Mouse (Mus musculus) urinary bladder, postnatal 25 days (tissue): ENCODE results near the gene Fam192a.

ENCODE experiments used
- DNase-seq: peaks from one replicate; pipeline ENCODE4 v3.0.0; 2022; ENCODE audit warnings: low spot score

Fam192a gene

DNA sequence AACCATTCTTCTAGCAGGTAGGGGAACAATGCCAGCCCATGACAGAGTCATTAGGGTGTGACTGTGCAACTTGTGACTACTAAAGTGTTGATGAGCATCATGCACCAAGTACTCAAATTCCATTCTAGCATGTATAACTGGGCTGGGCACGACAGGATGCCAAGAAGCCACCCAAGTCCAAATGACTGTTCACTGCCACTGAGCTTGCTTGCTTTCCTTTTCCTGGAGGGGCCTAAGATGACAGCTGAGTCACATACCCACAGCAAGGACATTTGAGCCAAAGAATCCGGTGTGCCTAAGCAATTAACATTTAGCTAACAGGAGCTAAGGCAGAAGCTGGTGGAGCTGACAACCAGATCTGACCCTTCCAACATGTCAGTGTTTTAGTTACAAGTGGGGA lies 29.9 kb downstream of the Fam192a start:
- DNase-seq = no peak

DNA sequence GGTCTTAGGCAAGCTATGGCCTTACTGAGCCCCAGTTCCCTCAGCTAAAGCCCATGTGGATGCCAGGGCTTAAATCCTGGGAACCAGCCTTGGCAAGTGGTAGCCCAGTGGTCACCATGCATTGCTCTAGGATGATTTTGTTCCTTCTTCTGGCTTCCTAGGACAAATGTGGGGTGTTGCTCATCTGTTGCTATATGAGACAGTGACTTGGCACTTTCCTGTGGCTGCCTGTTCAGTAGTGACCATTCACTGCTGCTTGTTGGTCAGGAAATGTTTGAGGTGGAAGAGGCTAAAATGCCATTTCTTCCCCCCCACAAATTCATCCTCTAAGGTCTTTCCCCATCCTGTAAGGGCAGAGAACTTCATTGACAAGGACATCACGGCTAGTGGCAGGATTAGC lies 32.4 kb downstream of the Fam192a start:
- no peak for DNase-seq

DNA sequence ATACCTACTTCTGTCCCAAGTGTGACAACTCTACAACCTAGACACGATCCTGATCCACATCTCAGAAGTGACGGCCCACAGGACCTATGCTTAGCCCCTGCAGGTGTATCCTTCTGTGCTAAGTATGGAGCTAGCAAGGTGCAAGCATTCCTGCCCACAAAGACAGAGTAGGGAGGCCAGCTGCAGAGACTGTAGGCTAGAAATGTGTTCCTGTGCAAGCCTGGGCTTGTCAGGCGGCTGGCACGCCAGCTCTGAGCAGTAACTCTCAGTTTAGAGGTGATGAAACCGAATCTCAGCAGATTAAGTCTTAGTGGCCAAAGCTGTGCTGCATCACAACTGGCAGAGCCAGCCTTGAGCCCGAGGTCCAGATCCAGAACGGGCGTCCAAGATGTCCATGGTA lies 33.7 kb downstream of the Fam192a start:
- DNase-seq = no peak

- DNase-seq = no peak
Observed at GRCm38 (mm10) chr8:94567159-94567849, 34.5 kb downstream of the Fam192a start.

GRCm38 (mm10) chr8:94566446-94567158 lies 35.2 kb downstream of the Fam192a start:
- no peak for DNase-seq

DNA sequence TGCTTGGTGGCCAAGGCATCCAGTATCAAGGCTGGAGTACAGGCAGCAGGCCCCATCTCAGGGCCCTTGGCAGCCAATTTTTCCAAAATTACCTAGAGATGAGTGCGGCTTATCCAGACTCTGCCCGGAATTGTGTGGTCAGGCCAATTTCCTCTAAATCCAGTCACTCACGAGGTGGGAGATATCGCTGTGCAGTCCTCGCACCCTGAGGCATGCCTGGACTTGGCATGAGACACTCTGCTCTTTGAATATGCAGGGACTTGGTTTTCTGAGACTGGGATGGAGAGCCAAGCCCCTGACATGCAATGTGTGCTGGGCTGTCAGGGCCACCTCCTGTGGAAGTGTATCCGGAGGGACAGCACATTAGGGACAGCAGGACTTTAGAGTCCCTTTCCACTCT lies 35.8 kb downstream of the Fam192a start:
- DNase-seq = no peak

DNA sequence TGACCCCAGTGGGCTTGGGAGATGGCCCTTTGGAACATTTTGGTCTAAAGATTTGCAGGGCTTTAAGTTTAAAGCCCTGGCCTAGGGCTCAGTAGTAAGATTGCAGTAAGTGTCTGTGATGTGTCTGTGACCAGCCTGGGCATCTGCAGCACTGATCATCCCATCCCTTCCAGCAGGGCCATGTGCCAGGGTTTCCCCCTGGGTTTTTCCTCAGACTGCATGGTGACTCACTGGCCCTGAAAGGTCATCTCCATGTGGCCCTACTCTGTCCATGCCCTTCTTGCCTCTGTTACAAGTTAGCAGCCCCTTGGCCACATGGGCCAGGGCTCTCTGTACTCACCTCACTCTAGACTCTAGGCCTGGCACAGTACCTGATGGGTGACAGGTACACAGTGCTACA lies 37.4 kb downstream of the Fam192a start:
- no peak for DNase-seq

DNA sequence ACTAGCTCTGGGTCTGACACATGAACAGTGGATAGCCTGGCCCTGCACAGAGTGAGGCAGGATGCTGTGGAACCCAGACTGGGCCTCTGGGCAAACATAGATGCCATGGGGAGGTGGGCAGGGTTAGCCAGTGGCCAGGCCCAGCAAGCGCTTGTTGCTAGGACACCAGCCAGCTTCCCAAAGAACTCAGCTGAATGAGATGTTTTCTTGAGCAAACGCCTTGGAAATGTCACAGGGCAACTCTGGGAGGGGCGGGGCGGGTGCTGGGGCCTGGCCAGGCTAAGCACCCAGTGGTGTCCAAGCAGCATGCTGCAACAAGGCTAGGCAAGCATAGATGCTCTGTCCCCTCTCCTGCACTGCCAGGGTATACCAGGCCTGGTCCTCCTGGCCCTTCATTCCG lies 40.5 kb downstream of the Fam192a start:
- no peak for DNase-seq

DNA sequence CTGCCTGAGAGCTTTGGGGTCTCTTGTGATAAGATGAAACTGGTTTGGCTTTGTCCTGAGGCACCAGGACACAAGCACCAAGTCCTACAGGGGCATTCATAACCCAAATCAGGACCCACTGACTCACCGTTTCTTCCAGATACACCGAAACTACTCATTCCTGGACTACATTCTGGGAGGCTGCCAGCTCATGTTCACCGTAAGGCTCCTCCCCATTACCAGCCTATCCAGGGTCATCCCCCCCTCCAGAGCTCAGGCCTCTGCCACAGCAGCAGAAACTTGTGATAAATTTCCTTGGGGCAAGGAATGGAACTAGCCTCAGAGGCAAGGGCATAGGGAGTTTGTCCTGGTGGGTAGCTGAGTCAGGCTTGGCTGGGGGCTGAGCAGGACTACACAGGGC lies 44.5 kb downstream of the Fam192a start:
- DNase-seq = no peak

GRCm38 (mm10) chr8:94552696-94553095 lies 49.1 kb downstream of the Fam192a start:
- no peak for DNase-seq

DNA sequence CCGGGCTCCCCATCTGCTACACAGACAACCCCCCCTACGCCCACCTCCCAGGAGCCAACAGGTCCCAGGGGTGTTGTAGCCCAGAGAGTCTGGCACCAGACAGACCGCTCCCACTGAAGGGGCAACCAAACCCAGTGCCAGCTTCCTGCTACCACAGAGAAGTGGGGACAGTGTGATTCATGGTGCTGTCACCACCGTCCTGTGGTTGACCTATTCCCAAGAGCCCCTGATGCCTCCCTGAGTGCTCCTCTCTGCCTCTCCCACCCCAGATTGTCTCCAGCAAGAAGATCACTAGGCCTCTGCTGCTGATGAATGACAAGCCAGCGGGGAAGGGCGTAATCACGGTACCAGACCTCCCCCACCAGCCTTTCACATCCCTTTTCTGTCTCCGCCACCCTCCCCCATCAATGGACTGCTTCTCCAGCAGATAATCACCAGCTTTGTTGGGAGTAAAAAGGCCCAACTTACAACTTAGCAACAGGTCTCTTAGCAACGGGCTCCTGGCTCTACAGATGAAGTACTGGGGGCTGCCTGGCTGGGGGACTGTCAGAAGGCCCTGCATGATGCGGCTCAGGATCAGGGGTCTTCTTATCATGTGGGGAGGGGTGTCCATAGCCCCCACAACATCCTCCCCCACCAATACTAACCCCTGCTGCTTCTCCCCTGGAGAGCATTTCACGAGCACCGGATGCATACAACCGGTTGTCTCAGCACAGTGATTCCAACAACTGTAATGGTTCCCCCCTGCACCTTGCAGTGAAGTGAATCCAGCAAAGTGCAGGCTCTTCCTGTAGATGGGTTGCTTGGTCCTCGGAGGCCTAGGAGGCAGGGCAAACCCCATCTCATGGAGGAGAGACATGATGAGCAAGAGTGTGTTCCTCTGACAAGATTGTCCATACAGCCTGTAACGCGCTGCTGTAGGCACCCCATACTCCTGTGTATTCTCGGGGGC lies 50.0 kb downstream of the Fam192a start:
- DNase-seq = no peak

DNA sequence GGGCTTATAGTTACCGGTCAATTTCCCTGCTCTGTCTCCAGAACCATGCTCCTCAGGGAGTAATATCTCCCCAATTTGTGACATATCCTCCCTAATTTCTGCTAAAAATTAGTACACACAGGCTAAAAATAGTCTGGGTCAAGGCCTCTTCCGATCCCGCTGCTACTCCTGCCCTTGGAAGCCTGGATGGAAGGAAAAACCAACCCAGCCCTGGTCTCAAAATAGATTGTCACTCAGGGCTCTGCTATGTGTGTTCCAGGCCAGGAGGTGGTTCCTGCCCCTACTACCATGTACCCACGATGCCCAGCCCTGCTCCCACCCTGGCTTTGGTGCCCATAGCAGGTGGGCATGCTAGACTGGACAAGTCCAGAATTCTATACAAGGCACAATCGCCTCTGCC lies 51.8 kb downstream of the Fam192a start:
- DNase-seq = no peak

GRCm38 (mm10) chr8:94549482-94549881 lies 52.3 kb downstream of the Fam192a start:
- no peak for DNase-seq

DNA sequence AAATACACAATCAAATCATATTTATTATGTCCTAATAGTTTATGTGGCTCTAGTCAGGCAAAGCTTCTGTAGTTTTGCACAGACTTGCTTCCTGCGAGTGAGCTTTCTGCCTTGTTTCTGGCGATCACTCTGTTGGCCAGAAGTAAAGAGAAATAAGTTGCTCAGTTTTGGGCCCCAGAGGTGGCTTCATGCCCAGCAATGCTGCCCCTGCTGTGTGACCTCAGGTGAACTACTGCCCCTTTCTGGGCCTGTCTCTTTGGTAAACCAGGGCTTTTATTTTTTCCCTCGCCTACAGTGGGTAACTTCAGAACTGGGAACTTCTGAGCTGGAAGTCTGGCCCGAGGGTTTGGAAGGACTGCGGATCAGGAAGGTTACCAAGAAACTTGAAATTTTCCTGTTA lies 52.8 kb downstream of the Fam192a start:
- DNase-seq = no peak

DNA sequence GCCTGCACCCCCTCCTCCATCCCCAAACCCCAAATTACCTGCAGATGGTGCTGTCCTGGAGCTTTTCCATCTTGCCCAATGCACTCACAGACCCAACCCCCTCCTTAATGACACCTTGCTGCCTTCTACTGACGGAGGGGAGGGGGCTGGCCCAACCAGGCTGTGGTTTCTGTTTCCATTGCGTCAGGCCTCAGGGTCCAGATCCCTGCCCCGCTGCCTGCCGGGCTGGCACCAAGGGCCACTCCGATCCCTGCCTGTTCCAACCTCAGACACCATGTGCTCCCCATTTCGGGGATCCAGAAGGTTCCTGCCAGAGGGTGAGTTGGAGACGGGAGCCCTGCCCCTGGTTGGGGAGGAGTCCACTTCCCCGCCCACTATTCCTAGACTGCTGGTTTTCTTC lies 57.8 kb downstream of the Fam192a start:
- no peak for DNase-seq

GRCm38 (mm10) chr8:94540889-94541795 lies 60.7 kb downstream of the Fam192a start:
- DNase-seq = no peak

DNA sequence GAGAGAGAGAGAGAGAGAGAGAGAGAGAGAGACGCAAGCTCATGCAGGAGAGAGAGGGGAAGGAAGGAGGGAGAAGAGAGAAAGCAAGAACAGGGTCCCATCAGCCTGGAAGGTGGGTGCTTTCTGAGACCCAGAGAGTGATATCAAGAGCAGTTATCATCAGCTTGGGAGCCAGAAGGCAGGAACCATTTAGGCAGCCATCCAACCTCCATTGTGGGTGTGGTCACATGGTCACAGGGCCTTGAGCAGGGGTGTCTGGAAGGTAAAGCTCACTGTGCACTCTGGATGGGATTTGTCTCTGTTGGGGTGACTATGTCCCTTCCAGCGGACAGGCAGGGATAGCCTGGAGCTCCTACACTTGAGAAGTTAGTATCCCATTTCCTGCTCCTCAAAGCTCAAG lies 61.8 kb downstream of the Fam192a start:
- no peak for DNase-seq

DNA sequence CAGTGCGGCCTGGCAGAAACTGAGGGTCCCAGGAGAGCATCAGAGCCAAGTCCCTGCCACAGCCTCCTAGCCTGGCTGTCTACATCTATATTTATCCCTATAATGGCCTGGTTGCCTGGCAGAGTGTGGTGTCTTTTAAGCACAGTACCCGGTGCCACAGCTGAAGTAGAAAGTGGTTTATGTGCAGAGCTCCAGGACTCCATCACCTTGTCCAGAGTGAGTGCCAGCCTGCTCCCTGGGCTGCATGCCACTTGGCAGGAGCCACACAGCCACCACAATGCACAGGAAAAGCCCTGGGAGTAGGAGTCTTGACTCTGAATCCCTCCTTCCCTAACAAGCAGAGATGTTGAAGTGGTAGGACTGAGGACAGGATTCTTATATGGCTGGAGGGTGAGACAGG lies 64.3 kb downstream of the Fam192a start:
- DNase-seq = no peak

DNA sequence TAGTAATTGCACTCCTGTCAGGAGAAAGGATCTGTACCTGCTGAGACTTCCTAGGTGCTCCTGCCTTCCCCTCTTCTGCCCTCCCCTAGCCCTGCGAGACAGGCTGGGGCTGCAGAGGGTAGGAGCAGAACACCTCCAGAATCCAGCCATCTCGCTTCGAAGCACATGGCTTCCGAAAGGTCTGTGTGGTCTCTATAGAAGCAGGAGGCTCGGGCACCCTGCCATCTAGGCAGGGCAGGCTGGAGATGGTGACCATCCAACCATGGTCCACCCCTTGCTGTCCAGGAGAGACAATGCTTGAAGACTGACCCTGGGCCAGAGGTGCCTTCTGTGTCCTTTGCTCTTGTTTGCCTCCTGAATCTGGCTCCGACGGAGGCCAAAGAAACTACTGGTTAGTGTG lies 66.2 kb downstream of the Fam192a start:
- no peak for DNase-seq

DNA sequence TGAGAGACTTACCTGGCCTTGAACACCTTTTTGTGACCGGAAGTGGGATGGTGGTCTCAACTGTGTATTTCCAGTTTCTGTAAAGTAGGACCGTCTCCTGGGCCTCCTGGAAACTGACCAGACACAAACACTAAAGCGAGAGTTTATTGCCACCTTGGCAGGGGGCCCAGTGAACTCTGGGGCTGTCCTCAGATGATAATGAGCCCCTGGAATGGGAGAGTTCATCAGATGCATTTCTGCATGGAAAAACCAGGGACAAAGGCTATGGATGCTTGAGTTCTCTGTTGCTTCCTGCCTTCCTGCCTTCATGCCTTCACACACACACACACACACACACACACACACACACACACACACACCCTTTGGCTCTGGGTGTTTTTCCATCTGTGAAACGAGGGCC lies 67.2 kb downstream of the Fam192a start:
- no peak for DNase-seq

DNA sequence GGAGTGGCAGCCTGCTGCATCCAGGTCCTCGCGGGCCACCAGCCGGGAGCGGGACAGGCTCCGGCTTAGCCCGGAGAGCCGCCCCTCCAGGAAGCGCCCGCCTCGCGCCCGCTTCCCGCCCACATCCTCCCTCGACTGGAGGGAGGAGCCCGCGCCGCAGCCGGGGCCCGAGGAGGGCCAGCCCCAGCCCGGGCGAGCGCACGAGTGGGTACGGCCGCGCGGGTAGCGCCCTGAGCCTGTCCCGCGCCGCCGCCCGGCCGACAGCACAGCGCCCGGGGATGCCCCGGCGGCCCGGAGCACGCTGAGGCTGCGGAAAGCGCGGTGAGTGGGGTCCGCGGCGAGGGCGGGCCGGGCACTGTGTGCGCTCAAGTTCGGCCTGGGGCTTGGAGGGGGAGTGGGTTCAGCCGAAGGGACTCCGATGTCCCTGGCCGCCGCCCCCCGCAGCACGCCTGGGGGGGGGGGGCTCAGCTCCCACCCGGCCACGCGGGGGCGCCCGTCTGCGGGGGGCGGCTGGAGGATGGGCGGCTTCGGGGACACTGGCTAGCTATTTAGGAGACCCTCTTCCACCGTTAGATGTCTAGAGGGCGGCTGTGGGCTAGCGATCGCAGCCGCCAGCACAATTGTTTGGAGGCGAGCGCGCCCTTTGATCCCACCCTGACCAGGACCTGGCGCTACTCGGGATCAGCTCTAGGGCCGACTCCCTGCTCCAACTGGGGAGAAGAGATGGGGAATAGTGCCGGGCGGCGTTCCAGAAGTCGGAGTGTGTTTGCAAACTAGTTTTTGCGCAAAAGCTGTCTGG lies 68.7 kb downstream of the Fam192a start, which contains the start of gene Cpne2:
Cpne2 (plus strand) TSS at position 118 of the 799 bp plus-strand sequence.
- DNase-seq = peak; percentile 59
